Mouse (Mus musculus) frontal cortex, postnatal 10 days (tissue): ENCODE data around the gene Cd72.
A peak's percentile ranks its signal among the peaks of the same experiment; 100 is the strongest.

Experiments
- DNase-seq, 2 experiments: peaks; one replicate each; pipeline ENCODE4 v3.0.0; 2022; ENCODE audit warnings: low spot score in 2 of 2, mixed read lengths in 1 of 2

Gene Cd72

GRCm38 (mm10) chr4:43406162-43406971, 48.1 kb downstream of the Cd72 start:
- peak; percentile 73 to 74 for DNase-seq

- DNase-seq: no peak
Observed at GRCm38 (mm10) chr4:43404697-43405096, 49.7 kb downstream of the Cd72 start.

GRCm38 (mm10) chr4:43402212-43402611, 52.2 kb downstream of the Cd72 start:
- no peak for DNase-seq

GRCm38 (mm10) chr4:43401486-43401885, 52.9 kb downstream of the Cd72 start:
- DNase-seq: no peak

GRCm38 (mm10) chr4:43400976-43401375, 53.5 kb downstream of the Cd72 start:
- DNase-seq: no peak

- no peak for DNase-seq
Observed at GRCm38 (mm10) chr4:43399391-43400131, 54.9 kb downstream of the Cd72 start.

- no peak for DNase-seq
Observed at GRCm38 (mm10) chr4:43398829-43399331, 55.5 kb downstream of the Cd72 start.

GRCm38 (mm10) chr4:43398014-43398413, 56.4 kb downstream of the Cd72 start:
- DNase-seq: no peak
